Mouse (Mus musculus) liver, embryonic 13.5 days (tissue): ENCODE results near the gene Msh4. TPM values are rescaled to one million over a fixed set of nuclear protein-coding genes. Genes with fewer than 3 reads are reported as not detected.

Experiments
- ATAC-seq: fragments of 200-750 bp; cut with Nextera tagmentation; 2 replicates; pipeline ENCODE4 v1.8.0; 2017; ENCODE audit warnings: low read depth, mild to moderate bottlenecking, moderate number of reproducible peaks, moderate library complexity
- DNase-seq: peaks from one replicate; pipeline ENCODE4 v3.0.0; 2022
- H3K27ac ChIP-seq: fragments of 300-500 bp; sonication (generic); 2 replicates; pipeline ENCODE4 v1.5.1; 2015; ENCODE audit warnings: moderate library complexity, mild to moderate bottlenecking, inconsistent platforms
- H3K27me3 ChIP-seq: fragments of 300-500 bp; sonication (generic); 2 replicates; pipeline ENCODE4 v1.6.1; 2015; ENCODE audit warnings: mild to moderate bottlenecking, inconsistent platforms
- H3K36me3 ChIP-seq: fragments of 300-500 bp; sonication (generic); 2 replicates; pipeline ENCODE4 v1.6.1; 2015; ENCODE audit warnings: mild to moderate bottlenecking, inconsistent platforms
- H3K4me1 ChIP-seq: fragments of 300-500 bp; sonication (generic); replicated peaks from 2 replicates; pipeline ENCODE4 v1.6.1; 2015; ENCODE audit warnings: inconsistent platforms
- H3K4me2 ChIP-seq: fragments of 300-500 bp; sonication (generic); 2 replicates; pipeline ENCODE4 v1.6.1; 2015; ENCODE audit warnings: inconsistent platforms, mild to moderate bottlenecking, moderate library complexity
- H3K4me3 ChIP-seq: fragments of 300-500 bp; sonication (generic); replicated peaks from 2 replicates; pipeline ENCODE4 v1.5.1; 2015; ENCODE audit warnings: mild to moderate bottlenecking, inconsistent platforms
- H3K9ac ChIP-seq: fragments of 300-500 bp; sonication (generic); 2 replicates; pipeline ENCODE4 v1.6.1; 2015; ENCODE audit warnings: mild to moderate bottlenecking, inconsistent platforms
- H3K9me3 ChIP-seq: fragments of 300-500 bp; sonication (generic); replicated peaks from 2 replicates; pipeline ENCODE4 v1.6.1; 2016; ENCODE audit warnings: inconsistent platforms
- WGBS: fragments of 180-500 bp; shearing (Covaris S2); methylation state at CpG from one replicate; pipeline ENCODE4 v1.1.7; 2015; ENCODE audit not compliant: insufficient replicate concordance; 5-methylcytosine and 5-hydroxymethylcytosine counted together
- polyA plus RNA-seq: library from polyadenylated mRNA; unstranded; fragments of >200 nt; fragmentation: Nextera tagmentation; extraction: Ambion mirVana; gene quantifications from 2 replicates; pipeline ENCODE4 v1.2.1, GENCODE M21; 2015

Gene Msh4
- polyA plus RNA-seq, 1 experiment from 2014 or later = 0.10 TPM

DNA sequence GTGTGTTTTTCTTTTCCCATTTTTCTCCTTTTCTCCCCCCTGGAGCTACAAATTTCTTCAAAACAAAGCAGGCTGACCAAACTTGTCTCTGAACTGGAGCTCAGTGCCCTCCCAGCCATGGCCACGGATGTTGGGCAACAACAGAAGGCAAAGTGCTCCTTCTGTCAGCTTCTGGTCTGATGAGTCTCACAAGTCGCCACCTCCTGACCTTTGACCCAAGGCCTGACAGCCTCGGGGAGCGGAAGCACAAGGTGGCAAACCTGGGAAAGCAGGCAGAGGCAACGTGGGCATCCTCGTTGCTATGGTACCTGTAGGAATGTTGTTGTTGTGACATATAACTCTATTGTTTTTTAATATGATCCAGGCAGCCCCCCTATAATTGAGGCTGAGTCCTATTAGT, 79.3 kb downstream of the Msh4 start:
- no peak overlapping the region for H3K9ac ChIP-seq
- DNase-seq = no peak
- no peaks in the 10 kb centered on the region for H3K36me3 ChIP-seq
- peaks cover 53% of the 10 kb centered on the region for H3K4me1 ChIP-seq
- H3K4me3 ChIP-seq = no peak overlapping the region
- no peak overlapping the region for H3K27ac ChIP-seq
- no peaks in the 10 kb centered on the region for H3K9me3 ChIP-seq
- no peaks in the 10 kb centered on the region for H3K27me3 ChIP-seq
- WGBS = 52% methylated on average over 6 of the region's 6 CpGs
- ATAC-seq = no peak
- no peak overlapping the region for H3K4me2 ChIP-seq

DNA sequence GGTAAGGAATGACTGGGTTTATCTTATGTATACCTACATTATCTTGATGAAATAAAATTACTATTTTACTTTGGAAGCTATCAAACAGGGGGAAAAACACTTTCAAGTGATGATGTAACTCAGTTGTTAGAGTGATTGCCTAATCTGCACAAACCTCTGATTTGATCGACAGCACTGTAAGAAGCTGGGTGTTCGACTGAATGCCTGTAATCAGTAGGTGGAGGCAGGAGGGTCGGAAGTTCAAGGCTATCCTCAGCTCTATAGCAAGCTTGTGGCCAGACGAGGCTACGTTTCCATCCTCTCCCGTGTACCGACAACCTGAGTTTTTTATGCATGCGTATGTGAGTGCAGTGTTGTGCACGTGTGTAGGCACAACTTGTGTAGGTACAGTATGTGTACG, 80.7 kb downstream of the Msh4 start:
- 77% methylated on average over 10 of the region's 10 CpGs for WGBS
- no peak for ATAC-seq
- no peaks in the 10 kb centered on the region for H3K36me3 ChIP-seq

DNA sequence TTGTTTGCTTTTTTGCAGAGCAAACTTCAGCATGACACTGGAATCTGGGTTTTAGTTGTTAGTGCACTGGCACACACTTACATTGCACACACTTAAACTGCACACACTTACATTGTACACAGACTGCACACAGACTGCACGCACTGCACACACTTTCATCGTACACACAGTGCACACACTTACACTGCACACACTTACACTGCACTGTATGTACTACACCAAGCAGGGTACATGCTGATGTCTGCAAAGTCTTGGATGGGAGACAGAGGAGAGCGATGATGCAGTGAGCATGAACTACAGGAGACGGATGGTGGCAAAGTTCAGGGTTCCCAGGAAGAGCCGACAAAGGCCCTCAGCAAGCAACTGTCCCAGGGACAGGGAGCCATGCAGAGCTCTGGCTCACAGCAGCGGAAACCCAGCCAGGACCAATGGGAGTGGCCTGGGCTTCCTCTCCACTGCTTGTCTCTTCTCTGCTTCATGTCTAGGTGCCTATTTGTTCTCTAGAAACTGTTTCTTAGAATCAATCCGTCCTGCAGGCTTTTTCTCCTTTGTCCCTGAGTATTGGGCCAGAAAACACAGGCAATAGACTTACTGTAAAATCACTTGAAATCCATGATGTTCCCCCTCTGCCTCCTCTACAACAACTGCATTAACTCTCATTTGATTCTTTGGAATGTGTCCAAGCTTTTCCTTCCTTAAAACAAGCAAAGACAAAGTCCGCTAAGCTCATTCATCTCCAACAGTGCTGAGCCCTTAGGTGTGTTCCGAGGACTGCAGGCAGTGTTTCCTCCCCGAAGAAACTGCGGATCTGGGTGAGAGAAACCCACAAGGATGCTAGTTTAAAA, 82.0 kb downstream of the Msh4 start:
- Histone ChIP-seq H3K4me3 (no peak overlapping the region), H3K4me1 (peaks cover 37% of the 10 kb centered on the region), H3K36me3 (no peaks in the 10 kb centered on the region), H3K4me2 (no peak overlapping the region), H3K27ac (no peak overlapping the region), H3K9ac (no peak overlapping the region), H3K27me3 (no peaks in the 10 kb centered on the region), H3K9me3 (no peaks in the 10 kb centered on the region)
- ATAC-seq = no peak
- WGBS = 79% methylated on average over 11 of the region's 11 CpGs
- DNase-seq = no peak

More for the DNA sequence above, 80.7 kb downstream of the Msh4 start:
- H3K4me1 ChIP-seq = peaks cover 42% of the 10 kb centered on the region
- no peaks in the 10 kb centered on the region for H3K9me3 ChIP-seq
- H3K4me3 ChIP-seq = no peak overlapping the region
- no peak overlapping the region for H3K9ac ChIP-seq
- H3K27me3 ChIP-seq = no peaks in the 10 kb centered on the region
- H3K4me2 ChIP-seq = no peak overlapping the region
- DNase-seq = no peak
- no peak overlapping the region for H3K27ac ChIP-seq

DNA sequence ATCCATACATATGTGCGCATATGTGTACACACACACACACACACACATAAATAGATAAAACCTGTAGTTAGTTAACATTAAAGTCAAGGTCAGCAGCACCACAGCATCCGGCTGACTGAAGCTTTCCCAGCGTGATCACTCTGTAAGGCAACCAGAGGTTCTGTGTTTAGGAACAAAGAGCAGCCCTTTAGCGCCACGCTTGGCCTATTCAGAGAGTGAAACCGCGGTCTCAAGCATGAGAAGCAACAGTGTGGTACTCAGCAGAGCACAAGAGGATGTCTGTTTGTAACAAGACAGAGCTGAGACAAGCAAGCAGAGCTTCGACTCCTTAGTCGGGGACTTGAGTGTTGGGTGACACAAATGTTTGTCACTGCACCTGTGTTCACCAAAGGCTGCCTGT, 86.5 kb downstream of the Msh4 start:
- peak overlapping the region; percentile 25; the same call in 1 of the 2 replicates for H3K27ac ChIP-seq
- H3K9ac ChIP-seq = no peak overlapping the region
- peaks cover 30% of the 10 kb centered on the region for H3K4me1 ChIP-seq
- no peaks in the 10 kb centered on the region for H3K9me3 ChIP-seq
- DNase-seq (no peak), ATAC-seq (no peak)
- H3K4me3 ChIP-seq = no peak overlapping the region
- no peaks in the 10 kb centered on the region for H3K27me3 ChIP-seq
- no peaks in the 10 kb centered on the region for H3K36me3 ChIP-seq
- H3K4me2 ChIP-seq = no peak overlapping the region
- 84% methylated on average over 9 of the region's 9 CpGs for WGBS

DNA sequence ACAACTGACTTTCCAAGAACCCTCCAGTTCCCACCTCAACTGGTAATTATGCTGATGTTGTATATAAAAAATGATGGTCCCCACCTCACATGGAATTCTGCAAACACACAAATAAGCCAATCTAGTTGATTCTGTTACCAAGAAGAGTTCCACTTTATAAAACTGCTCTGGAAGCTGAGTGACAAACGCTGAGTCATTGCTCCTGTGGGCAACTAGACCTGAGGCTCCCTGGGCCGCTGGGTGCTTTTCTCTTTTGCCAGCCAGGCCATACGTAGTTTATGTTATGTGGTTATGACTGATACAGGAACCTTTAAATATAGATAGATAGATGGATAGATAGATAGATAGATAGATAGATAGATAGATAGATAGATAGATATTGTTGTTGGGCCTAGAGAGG, 87.2 kb downstream of the Msh4 start:
- H3K9ac ChIP-seq = no peak overlapping the region
- H3K36me3 ChIP-seq = no peaks in the 10 kb centered on the region
- H3K4me1 ChIP-seq = peaks cover 30% of the 10 kb centered on the region
- no peaks in the 10 kb centered on the region for H3K9me3 ChIP-seq
- H3K4me3 ChIP-seq = no peak overlapping the region
- H3K4me2 ChIP-seq = no peak overlapping the region
- H3K27ac ChIP-seq = peak overlapping the region; percentile 25; the same call in 1 of the 2 replicates
- no peaks in the 10 kb centered on the region for H3K27me3 ChIP-seq
- WGBS = 57% methylated on average over 3 of the region's 3 CpGs
- DNase-seq (no peak), ATAC-seq (no peak)

DNA sequence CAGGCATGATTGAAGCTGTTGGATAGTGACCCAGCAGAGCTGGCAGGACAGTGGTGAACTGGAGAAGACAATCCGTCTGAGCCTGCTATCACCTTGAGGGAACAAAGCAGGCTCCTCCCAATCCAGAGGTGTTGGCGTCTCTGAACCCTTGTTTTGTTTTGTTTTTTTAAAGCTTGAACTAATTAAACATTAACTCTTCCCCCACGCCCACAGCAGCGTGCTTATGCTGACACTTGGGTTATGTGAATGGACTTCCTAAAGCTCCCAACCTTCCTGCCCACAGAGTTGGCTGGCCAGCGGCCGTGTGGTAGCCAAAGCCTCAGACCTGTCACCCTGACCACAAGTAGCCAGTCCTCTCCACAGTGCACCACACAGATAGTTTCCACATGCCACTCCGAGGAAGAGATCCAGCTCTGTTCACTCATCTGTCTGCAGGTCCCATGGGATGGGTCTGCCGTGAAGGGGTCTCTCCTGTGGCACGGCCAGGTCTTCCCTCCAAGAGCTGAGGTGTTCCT, 88.5 kb downstream of the Msh4 start:
- H3K9me3 ChIP-seq = no peaks in the 10 kb centered on the region
- peaks cover 24% of the 10 kb centered on the region for H3K4me1 ChIP-seq
- H3K4me2 ChIP-seq = no peak overlapping the region
- DNase-seq (no peak), ATAC-seq (no peak)
- H3K27ac ChIP-seq = peak overlapping the region; percentile 11; the same call in 1 of the 2 replicates
- 74% methylated on average over 9 of the region's 9 CpGs for WGBS
- no peak overlapping the region for H3K4me3 ChIP-seq
- no peak overlapping the region for H3K9ac ChIP-seq
- H3K27me3 ChIP-seq = no peaks in the 10 kb centered on the region
- no peaks in the 10 kb centered on the region for H3K36me3 ChIP-seq

DNA sequence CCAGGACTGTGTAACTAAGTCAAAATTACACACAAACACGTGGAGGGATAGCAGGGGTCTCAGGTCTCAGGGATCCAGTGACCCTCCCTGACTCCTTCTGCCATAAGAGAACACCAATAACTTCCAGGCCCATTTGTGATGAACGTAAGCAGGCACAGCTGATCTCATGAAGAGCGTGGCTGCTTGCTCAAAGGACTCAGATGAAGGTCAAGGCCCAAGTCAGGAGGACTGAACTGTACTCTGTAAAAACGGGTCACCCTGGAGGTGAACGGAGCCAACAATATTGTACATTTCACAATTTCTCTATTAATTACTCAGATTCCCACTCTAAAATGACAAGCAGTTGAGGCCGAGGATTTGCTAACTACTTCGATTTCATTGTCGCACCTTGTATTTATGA, 91.9 kb downstream of the Msh4 start:
- 82% methylated on average over 8 of the region's 8 CpGs for WGBS

DNA sequence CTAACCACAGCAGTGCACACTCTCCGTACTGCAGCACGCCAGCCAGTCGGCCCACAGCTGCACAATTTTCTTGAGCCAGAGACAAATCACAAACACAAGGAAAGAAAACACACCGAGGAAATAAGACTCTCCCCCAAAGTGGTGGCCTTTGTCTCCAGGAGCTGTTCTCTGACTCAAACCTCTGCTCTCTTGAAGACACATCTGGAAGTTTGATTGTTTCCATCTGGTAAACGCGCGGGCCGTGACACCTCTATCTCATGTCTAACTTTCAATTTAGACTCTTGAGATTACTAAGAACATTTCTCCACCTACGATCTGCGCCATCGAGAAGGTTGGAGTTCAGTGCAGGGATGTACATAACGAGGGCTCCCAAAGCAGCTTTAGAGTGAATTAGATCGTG, 97.5 kb downstream of the Msh4 start:
- ATAC-seq (peak; percentile 16), DNase-seq (no peak)
- Histone ChIP-seq H3K9ac (peak overlapping the region; percentile 48), H3K27me3 (no peaks in the 10 kb centered on the region), H3K4me3 (no peak overlapping the region), H3K36me3 (no peaks in the 10 kb centered on the region), H3K9me3 (no peaks in the 10 kb centered on the region), H3K4me2 (peak overlapping the region; percentile 48), H3K27ac (peak overlapping the region; percentile 93), H3K4me1 (peaks cover 53% of the 10 kb centered on the region)
- 87% methylated on average over 13 of the region's 13 CpGs for WGBS

More for the DNA sequence above, 91.9 kb downstream of the Msh4 start:
- no peak overlapping the region for H3K27ac ChIP-seq
- H3K36me3 ChIP-seq = no peaks in the 10 kb centered on the region
- ATAC-seq = no peak
- no peak for DNase-seq
- no peaks in the 10 kb centered on the region for H3K9me3 ChIP-seq
- no peak overlapping the region for H3K9ac ChIP-seq
- peaks cover 18% of the 10 kb centered on the region for H3K4me1 ChIP-seq
- H3K4me2 ChIP-seq = no peak overlapping the region
- H3K4me3 ChIP-seq = no peak overlapping the region
- no peaks in the 10 kb centered on the region for H3K27me3 ChIP-seq

DNA sequence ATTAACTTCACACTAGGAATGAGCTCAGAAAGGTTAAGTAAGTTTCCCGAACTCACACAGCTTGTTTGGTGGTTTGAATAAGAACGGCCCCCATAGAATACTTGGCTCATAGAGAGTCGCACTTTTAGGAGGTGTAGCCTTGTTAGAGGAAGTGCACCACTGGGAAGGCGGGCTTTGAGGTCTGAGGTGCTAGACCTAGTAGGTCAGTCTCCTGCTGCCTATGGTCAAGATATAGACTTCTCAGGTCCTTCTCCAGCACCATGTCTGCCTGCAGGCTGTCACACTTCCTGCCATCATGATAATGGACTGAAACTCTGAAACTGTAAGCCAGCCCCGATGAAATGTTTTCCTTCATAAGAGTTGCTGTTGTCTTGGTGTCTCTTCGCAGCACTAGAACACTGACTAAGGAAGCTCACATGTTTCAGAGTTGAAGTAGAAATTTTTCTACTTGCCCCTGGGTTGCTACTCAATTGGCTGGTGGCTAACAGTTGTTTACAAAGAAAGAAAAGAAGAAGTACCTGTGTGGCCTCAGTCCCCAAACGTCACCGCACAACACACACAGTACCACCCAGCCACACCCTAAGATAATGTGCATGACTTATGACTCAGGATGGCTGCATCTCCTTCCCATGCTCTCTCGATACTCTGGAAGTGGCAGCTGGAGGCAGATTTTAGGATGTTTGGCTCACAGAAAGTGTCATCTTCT, 98.3 kb downstream of the Msh4 start:
- H3K4me2 ChIP-seq = peak overlapping the region; percentile 48
- peak overlapping the region; percentile 57 for H3K9ac ChIP-seq
- peak; percentile 94 for ATAC-seq
- H3K9me3 ChIP-seq = no peaks in the 10 kb centered on the region
- no peaks in the 10 kb centered on the region for H3K27me3 ChIP-seq
- no peaks in the 10 kb centered on the region for H3K36me3 ChIP-seq
- 0 out of 2 replicates have a peak overlapping the region, but pooled peaks have one; percentile 9 for H3K4me3 ChIP-seq
- H3K4me1 ChIP-seq = peaks cover 61% of the 10 kb centered on the region
- DNase-seq = no peak
- 55% methylated on average over 9 of the region's 9 CpGs for WGBS
- peak overlapping the region; percentile 93 for H3K27ac ChIP-seq
